Mouse (Mus musculus) brain, embryonic 14.5 days (tissue): ENCODE data around the gene Pih1d1.

Experiments used
- CTCF ChIP-seq: fragments of 200-500 bp; IDR thresholded peaks from 2 replicates; pipeline ENCODE4 v1.5.1; 2012; ENCODE audit warnings: inconsistent platforms, mild to moderate bottlenecking, moderate library complexity, borderline replicate concordance; ENCODE audit not compliant: insufficient read depth, insufficient read length; ENCODE audit errors: extremely low read depth
- POLR2A ChIP-seq: fragments of 200-500 bp; IDR thresholded peaks from 2 replicates; pipeline ENCODE4 v1.6.1; 2012; ENCODE audit warnings: mild to moderate bottlenecking, inconsistent platforms, borderline replicate concordance; ENCODE audit not compliant: poor library complexity, insufficient read depth, insufficient read length, severe bottlenecking; ENCODE audit errors: extremely low read depth

GRCm38 (mm10) chr7:45127700-45128224, 26.3 kb upstream of the Pih1d1 start:
- no peak for TF ChIP-seq CTCF
- TF ChIP-seq POLR2A: no peak
